Mouse (Mus musculus) activated CD4-positive, CD25-positive, alpha-beta regulatory T cell, adult 4 months (primary cell): ENCODE results near the gene Rnf34. TPM values are rescaled to one million over a fixed set of nuclear protein-coding genes. Genes with fewer than 3 reads are reported as not detected.

Source experiments
- ATAC-seq: one replicate; pipeline ENCODE4 v1.8.0; 2017
- polyA plus RNA-seq, 2 experiments: library from polyadenylated mRNA; unstranded; fragments of 100-300 nt; shearing (Covaris generic); gene quantifications; one replicate each; pipeline ENCODE4 v1.2.1; 2017

Gene Rnf34
- polyA plus RNA-seq = 10 to 100 TPM; 18.1 to 25.7 TPM

- peak; percentile 95 for ATAC-seq
These were observed at the start of gene Rnf34 for GRCm38 (mm10) chr5:122849521-122850318. Rnf34 (plus strand) TSS chr5:122850048.

DNA sequence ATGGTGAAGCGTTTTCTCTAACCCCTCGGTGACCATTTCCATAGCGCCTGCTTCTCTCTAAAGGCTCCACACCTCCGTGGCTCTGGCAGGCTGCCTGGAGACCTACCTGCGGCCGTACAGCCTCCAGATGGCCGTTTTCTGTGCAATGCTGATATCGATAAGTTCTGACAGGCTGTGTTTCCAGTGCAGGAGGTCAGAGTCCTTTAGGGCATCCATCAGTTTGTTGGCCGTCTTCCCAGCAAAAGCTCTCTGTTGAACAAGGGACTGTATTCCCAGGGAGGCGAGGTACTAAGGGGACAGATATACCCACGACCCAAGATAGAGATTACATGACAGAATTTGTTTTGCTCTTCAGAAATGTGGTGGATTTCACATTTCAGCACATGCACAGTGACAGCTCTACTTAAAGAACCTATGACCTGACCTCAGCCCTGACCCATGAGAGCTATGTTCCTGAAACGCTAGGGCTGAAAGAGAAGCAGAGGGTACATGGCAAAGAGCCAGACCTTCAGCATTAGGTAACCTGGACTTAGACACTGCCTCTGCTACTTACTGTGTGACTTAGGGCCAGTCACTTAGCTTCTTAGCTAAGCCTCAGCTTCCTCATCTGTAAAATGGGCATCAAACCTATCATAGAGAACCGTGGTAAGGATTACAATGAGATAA lies 49.4 kb upstream of the Rnf34 start:
- no peak for ATAC-seq

- no peak for ATAC-seq
These were observed 48.2 kb upstream of the Rnf34 start for GRCm38 (mm10) chr5:122801684-122802083.

- ATAC-seq = no peak
These were observed 47.1 kb upstream of the Rnf34 start for GRCm38 (mm10) chr5:122802706-122803105.

- ATAC-seq = no peak
These were observed 44.3 kb upstream of the Rnf34 start for GRCm38 (mm10) chr5:122805503-122805902.

DNA sequence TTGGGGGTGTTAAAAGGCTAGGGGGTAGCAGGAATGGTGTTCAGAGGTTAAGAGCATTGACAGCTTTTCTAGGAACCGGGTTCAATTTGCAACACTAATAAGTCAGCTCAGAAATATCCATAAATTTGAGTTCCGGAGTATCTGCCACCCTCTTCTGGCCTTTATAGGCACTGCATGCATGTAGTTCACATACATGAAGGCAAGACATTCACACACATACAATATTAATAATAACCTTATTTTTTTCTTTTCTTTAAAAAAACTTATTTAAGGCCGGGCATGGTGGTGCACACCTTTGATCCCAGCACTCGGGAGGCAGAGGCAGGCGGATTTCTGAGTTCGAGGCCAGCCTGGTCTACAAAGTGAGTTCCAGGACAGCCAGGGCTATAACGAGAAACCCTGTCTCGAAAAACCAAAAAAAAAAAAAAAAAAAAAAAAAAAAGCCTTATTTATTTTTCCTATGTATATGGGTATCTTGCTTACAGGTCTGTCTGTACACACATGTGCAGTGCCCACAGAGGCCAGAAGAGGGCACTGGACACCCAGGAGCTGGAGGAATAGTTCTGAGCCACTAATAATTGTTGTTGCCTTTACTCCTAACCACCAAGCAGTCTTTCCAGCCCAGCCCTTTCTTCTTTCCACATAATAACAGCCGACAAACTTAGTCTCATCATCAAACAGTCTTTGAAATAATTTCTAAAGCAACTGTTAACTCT lies 38.3 kb upstream of the Rnf34 start:
- ATAC-seq = peak; percentile 91

DNA sequence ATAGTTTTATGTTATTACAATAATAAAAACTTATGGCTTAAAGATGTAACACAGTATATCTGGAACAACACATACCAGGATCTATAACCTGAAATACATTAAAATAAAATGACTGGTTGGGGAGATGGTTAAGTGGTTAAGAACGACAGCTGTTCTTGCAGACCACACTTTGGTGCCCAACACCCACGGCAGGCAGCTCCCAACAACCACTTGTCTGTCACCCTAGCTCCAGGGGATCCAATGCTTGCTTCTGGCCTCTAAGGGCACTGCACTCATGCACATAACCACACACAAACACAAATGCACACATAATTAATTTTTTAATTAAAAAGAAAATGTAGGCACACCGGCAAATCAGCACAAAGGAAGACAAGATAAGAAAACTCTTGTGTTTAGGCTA lies 37.1 kb upstream of the Rnf34 start:
- no peak for ATAC-seq

GRCm38 (mm10) chr5:122820777-122821523 lies 28.9 kb upstream of the Rnf34 start, which contains the start of gene Anapc5:
Anapc5 (minus strand) TSS chr5:122821339.
- ATAC-seq = peak; percentile 96

DNA sequence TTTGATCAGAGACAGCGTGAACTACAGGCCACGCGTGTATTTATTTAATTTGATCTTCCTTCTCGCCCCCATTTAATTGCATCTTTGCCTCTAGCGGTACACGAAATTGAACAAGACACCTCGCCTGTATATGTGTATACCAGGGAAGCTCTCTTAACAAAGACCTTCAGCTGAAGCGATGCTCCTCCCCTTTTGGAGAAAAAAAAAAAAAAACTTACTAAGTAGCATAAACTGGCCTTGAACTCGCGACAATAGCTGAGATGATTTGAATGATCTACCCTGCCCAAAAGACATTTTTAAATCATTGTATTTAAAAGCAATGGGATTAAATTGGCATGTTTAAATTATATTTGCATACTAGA lies 28.3 kb upstream of the Rnf34 start:
- ATAC-seq = peak; percentile 26

- no peak for ATAC-seq
These were observed 27.4 kb upstream of the Rnf34 start for GRCm38 (mm10) chr5:122822441-122822840.

- no peak for ATAC-seq
These were observed 25.9 kb upstream of the Rnf34 start for GRCm38 (mm10) chr5:122823976-122824375.

GRCm38 (mm10) chr5:122824450-122824849 lies 25.4 kb upstream of the Rnf34 start:
- ATAC-seq = no peak

GRCm38 (mm10) chr5:122825099-122825498 lies 24.7 kb upstream of the Rnf34 start:
- no peak for ATAC-seq

GRCm38 (mm10) chr5:122832536-122832935 lies 17.3 kb upstream of the Rnf34 start:
- peak; percentile 63 for ATAC-seq

DNA sequence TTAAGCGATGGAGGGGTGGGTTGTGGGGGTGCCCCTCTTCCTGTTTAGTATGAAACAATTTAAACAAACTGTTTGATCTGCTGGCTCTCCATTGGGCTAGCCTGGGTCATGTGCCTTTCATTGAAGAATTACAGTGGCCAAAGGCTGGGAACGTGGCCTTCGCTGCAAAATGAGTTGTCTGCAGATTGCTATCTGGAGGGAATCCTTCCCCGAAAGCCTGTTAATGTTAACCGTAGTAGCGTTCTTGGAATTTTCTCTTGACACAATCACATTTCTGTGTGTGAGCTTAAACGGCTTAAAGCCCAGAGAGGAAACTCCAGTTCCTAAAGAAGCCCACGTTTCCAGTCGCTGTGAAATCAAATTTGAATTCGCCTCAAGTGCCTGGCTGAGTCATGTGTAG lies 16.9 kb upstream of the Rnf34 start:
- ATAC-seq = no peak

DNA sequence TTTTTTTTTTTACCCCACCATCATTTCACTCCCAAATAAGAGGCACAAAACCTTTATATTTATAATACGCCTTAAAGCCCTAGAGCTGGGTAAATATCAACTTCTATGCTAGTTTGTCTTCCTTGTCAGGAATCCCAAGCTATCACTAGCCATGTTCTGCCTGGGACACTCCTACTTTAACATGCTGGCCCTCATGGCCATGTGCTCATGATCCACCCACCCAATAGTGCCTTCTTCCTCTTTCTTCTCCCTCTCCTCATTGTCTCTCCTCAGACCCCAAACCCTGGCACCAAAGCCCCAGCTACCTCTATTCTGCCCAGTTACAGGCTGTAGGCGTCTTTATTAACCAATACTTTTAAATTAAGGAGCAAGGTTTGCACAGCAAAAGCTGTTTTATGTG lies 8.7 kb upstream of the Rnf34 start:
- no peak for ATAC-seq

DNA sequence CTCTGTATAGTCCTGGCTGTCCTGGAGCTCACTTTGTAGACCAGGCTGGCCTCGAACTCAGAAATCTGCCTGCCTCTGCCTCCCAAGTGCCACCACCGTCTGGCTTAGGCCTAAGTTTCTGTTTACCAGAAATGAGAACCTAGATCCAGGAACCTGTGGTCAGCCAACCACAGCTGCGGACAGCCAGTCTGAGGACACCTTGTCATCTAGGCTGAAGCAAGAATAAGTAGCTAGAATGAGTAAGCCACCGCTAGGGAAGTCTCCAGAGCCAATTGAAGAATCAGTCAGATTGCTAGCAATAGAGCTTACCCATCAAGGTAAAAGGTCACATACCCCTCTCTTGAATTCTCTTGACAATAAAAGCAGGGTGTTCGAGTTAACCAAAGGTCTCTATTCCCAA lies 6.0 kb upstream of the Rnf34 start:
- ATAC-seq = no peak

DNA sequence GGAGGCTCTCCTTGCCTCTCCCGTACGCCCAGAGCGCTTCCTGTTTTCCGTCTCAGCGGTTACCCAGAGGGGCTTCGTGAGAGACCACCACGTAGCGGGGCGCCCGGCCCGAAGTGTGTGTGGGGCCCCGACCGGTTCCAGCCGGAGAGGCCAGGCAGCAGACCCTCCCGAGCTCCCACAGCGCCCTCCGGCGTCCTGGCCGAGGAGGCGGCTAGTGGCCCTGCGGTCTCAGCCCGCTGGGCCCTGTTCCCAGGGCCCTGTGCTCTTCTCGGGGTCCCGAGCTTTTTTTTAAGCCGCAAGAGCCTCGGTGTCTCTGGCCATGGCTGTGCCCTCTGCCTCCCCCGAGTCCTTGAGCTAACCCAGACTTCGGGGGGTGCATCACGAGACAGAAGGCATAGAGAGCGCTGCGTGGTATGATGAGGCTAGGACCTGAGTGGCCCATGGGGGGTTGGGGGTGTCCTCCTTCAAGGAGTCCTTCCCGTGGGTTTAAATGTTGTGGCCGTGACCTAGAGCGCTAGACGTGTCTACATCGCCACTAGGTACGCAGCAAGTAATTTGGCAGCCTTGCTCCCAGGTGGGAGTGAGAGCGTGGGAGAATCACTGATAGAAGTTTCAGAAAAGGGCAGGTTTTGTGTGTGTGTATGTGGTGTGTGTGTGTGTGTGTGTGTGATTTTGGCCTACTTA lies 613 bp downstream of the Rnf34 start:
- ATAC-seq = peak; percentile 17

DNA sequence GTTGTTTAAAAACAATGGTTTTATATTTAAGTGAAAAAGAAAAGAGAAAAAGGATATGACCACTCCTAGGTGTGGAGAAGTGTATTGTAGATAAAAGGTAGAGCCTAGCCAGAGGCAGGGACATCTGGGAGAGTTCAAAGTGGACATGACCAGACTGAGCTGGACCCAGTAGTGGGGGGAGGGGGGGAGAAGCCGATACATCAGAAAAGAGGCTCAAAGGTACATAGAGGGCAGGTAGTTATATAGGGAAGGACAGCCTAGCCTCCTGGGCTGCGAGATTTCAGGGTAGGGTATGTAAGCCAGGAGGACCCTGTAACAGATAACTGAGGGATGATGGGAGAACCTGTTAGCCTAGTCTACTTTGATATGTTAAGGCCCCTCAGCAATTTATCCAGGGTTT lies 2.8 kb downstream of the Rnf34 start:
- no peak for ATAC-seq

DNA sequence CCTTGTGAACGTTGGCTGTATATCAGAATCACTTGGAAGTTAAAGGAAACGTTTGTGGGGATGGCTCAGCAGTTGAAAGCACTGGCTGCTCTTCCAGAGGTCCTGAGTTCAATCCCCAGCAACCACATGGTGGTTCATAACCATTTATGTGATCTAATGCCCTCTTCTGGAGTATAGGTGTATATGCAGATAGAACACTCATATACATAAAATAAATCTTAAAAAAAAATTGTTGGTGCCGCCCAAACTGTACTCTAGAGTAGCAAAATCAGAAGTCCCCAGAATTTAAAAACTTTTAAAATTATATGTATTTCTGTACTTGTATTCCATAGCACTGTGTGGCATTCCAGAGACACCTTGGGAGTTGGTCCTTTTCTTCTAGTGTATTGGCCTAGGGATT lies 6.0 kb downstream of the Rnf34 start:
- no peak for ATAC-seq

- no peak for ATAC-seq
These were observed 13.2 kb downstream of the Rnf34 start for GRCm38 (mm10) chr5:122863053-122863452.

GRCm38 (mm10) chr5:122872626-122873025 lies 22.8 kb downstream of the Rnf34 start:
- ATAC-seq = no peak
